Comparison of ENCODE assay signal across 12 mouse cellular contexts in the genomic region with DNA sequence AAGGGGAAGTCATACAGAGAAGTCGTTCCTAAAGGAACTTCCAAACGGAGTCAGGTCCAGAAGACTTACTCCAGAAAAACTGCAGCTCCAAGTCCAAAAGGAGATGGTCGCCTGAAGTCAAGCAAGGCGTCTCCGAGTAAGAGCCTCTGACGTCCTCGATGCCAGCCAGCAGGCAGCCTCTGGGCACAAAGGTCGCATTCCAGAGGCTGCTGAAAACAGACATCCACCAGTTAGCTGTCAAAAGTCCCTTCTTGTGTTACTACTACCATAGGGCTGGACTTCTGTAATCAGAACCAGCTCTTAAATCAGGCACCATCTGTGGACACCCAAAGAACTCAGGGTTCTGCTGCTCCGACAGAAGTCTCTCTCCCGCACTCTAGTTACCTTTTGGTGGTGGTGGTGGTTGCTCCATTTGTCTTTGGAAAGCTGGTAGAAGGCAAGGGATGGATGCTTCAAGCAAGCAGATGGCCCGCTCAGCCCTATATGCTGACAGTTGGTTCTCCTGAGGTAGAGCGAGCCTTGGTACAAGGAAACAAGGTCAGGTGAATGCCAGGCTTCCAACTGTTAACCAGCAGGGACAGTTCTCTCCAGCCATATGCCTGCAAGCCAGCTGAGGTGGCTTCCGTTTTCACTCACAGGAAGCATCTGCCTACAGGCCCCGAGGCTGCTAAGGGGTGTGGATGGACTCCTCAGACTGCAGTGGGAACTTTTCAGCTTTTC. TPM values are rescaled to one million over a fixed set of nuclear protein-coding genes. Genes with fewer than 3 reads are reported as not detected.
A peak's percentile ranks its signal among the peaks of the same experiment; 100 is the strongest.
DNase-seq lines count a peak whose midpoint lies in the region; ATAC-seq and TF ChIP-seq lines count a peak whose summit lies in the region.
"Had no signal": no experiment of that assay in that cellular context is flagged by ENCODE, and none has a peak within 500 bp of the region (broad histone marks: within the 10 kb centered on the region; RNA-seq: fewer than 3 reads in every experiment).

No protein-coding gene starts in this region.

- no peaks in the 10 kb centered on the region for H3K4me1 ChIP-seq in hindbrain, embryonic 10.5 days (replicated peaks)
- H3K4me1 ChIP-seq in hindbrain, embryonic 16.5 days (ENCODE audit: control insufficient read depth, insufficient read depth, low read depth, low read length) = peaks cover 10% of the 10 kb centered on the region
- H3K4me1 ChIP-seq in kidney, adult 2 months (ENCODE audit: control insufficient read depth, insufficient read depth, low read length) = peaks cover 15% of the 10 kb centered on the region; the same call in 1 of the 2 replicates
- H3K4me1 ChIP-seq: midbrain, embryonic 12.5 days; neural tube, embryonic 12.5 days had no signal

- no peaks in the 10 kb centered on the region for H3K9me3 ChIP-seq in hindbrain, embryonic 10.5 days
- no peaks in the 10 kb centered on the region for H3K9me3 ChIP-seq in hindbrain, embryonic 16.5 days (ENCODE audit: control insufficient read depth, low read length)
- H3K9me3 ChIP-seq: limb, embryonic 12.5 days; midbrain, embryonic 12.5 days; neural tube, embryonic 12.5 days had no signal

- H3K9ac ChIP-seq in hindbrain, embryonic 16.5 days (ENCODE audit: low read depth, low read length) = no peak overlapping the region
- H3K9ac ChIP-seq: limb, embryonic 12.5 days; midbrain, embryonic 12.5 days; neural tube, embryonic 12.5 days had no signal

- no peak overlapping the region for H3K4me2 ChIP-seq in hindbrain, embryonic 16.5 days (ENCODE audit: low read length)
- H3K4me2 ChIP-seq: limb, embryonic 12.5 days; midbrain, embryonic 12.5 days; neural tube, embryonic 12.5 days had no signal

- no peak for ATAC-seq in hindbrain, embryonic 16.5 days

- DNase-seq in hindbrain, embryonic 10.5 days (ENCODE audit: low spot score) = peak; percentile 6
- peak; percentile 32 for DNase-seq in right cerebral cortex, postnatal 25 days
- no peak for DNase-seq in right cerebral cortex, postnatal 14 days
- DNase-seq in kidney, adult 2 months = peak; percentile 85
- DNase-seq in spleen, postnatal 4 days (ENCODE audit: low spot score in 2 of 2) = no peak
- no peak for DNase-seq in retina, postnatal 1 day
- DNase-seq in layer of hippocampus, adult 8-10 months (ENCODE audit: low spot score in 2 of 2) = no peak
- DNase-seq: gastrocnemius, postnatal 10 days had no signal

- no peak for TF ChIP-seq CTCF in kidney, adult 2 months (conservative IDR thresholded peaks at IDR 0.05; ENCODE audit: insufficient read depth, insufficient read length, low read depth, low read length)

- H3K36me3 ChIP-seq in hindbrain, embryonic 10.5 days = peaks cover 100% of the 10 kb centered on the region
- peaks cover 29% of the 10 kb centered on the region for H3K36me3 ChIP-seq in hindbrain, embryonic 16.5 days (ENCODE audit: control insufficient read depth, insufficient read depth, low read length)
- peaks cover 8% of the 10 kb centered on the region; the same call in 1 of the 2 replicates for H3K36me3 ChIP-seq in kidney, adult 2 months (ENCODE audit: control insufficient read depth, insufficient read depth, low read length)

- H3K4me3 ChIP-seq in hindbrain, embryonic 10.5 days = no peak overlapping the region
- H3K4me3 ChIP-seq in hindbrain, embryonic 16.5 days (ENCODE audit: low read length) = no peak overlapping the region
- H3K4me3 ChIP-seq in kidney, adult 2 months (ENCODE audit: insufficient read depth, low read depth, low read length) = no peak overlapping the region
- H3K4me3 ChIP-seq: limb, embryonic 12.5 days; midbrain, embryonic 12.5 days; neural tube, embryonic 12.5 days had no signal

- no peak overlapping the region for H3K27ac ChIP-seq in hindbrain, embryonic 10.5 days
- no peak overlapping the region for H3K27ac ChIP-seq in hindbrain, embryonic 16.5 days (ENCODE audit: low read depth, low read length)
- no peak overlapping the region for H3K27ac ChIP-seq in kidney, adult 2 months (ENCODE audit: insufficient read depth, low read depth, low read length)
- H3K27ac ChIP-seq: limb, embryonic 12.5 days; midbrain, embryonic 12.5 days; neural tube, embryonic 12.5 days had no signal

- H3K27me3 ChIP-seq in hindbrain, embryonic 10.5 days (ENCODE audit: insufficient read depth, poor library complexity, severe bottlenecking) = no peaks in the 10 kb centered on the region
- H3K27me3 ChIP-seq in hindbrain, embryonic 16.5 days (replicated peaks; ENCODE audit: control insufficient read depth, insufficient read depth, low read length) = no peaks in the 10 kb centered on the region
- no peaks in the 10 kb centered on the region for H3K27me3 ChIP-seq in kidney, adult 2 months (replicated peaks; ENCODE audit: control insufficient read depth, insufficient read depth, low read length)
- H3K27me3 ChIP-seq: limb, embryonic 12.5 days; midbrain, embryonic 12.5 days; neural tube, embryonic 12.5 days had no signal

- no peak for TF ChIP-seq POLR2A in kidney, adult 2 months (IDR thresholded peaks at IDR 0.05; ENCODE audit: low read depth, low read length)

- WGBS in hindbrain, embryonic 10.5 days = 68% methylated on average over 14 of the region's 14 CpGs
- WGBS in hindbrain, embryonic 16.5 days = 76% methylated on average over 14 of the region's 14 CpGs
- WGBS in kidney, adult 2 months = 54% methylated on average over 14 of the region's 14 CpGs

RNA-seq across cellular contexts. Expression of gene Cep95, which starts 25.7 kb away (rescaled TPM):
- polyA plus RNA-seq in hindbrain, embryonic 10.5 days (2016; fragmentation: Nextera tagmentation; extraction: Ambion mirVana) = 14.8 and 20.2 TPM in 2 replicates
- polyA plus RNA-seq in hindbrain, embryonic 16.5 days (2015; fragmentation: Nextera tagmentation; extraction: Ambion mirVana) = 12.2 and 15.3 TPM in 2 replicates
- polyA plus RNA-seq in kidney, adult 2 months (2012; rRNA removed) = 2.2 and 3.6 TPM in 2 replicates
- total RNA-seq in layer of hippocampus, adult 8-10 months (2022) = 10 to 100 TPM in 3 of 4 experiments, 1 to 10 TPM in 1; 9.1 to 15.6 (median 13.8) TPM

RNA-seq across cellular contexts. Expression of gene Ddx5, which starts 25.8 kb away (rescaled TPM):
- 285 and 301 TPM in 2 replicates for polyA plus RNA-seq in hindbrain, embryonic 10.5 days (2016; fragmentation: Nextera tagmentation; extraction: Ambion mirVana)
- polyA plus RNA-seq in hindbrain, embryonic 16.5 days (2015; fragmentation: Nextera tagmentation; extraction: Ambion mirVana) = 315 and 329 TPM in 2 replicates
- 253 and 261 TPM in 2 replicates for polyA plus RNA-seq in kidney, adult 2 months (2012; rRNA removed)
- 100 to 1,000 TPM; 697 to 742 (median 710) TPM for total RNA-seq in layer of hippocampus, adult 8-10 months (2022)

RNA-seq across cellular contexts. Expression of gene Polg2, which starts 35.4 kb away (rescaled TPM):
- 8.1 and 10.1 TPM in 2 replicates for polyA plus RNA-seq in hindbrain, embryonic 10.5 days (2016; fragmentation: Nextera tagmentation; extraction: Ambion mirVana)
- 9.1 and 9.9 TPM in 2 replicates for polyA plus RNA-seq in hindbrain, embryonic 16.5 days (2015; fragmentation: Nextera tagmentation; extraction: Ambion mirVana)
- polyA plus RNA-seq in kidney, adult 2 months (2012; rRNA removed) = 6.3 and 7.2 TPM in 2 replicates
- 1 to 10 TPM; 3.4 to 5.6 (median 3.7) TPM for total RNA-seq in layer of hippocampus, adult 8-10 months (2022)

Comparison
In these comparisons a context has a peak if more than half of its experiments do, and no peak if none do; other contexts are left out.
1. DNase-seq: peak in hindbrain, embryonic 10.5 days (single experiment), right cerebral cortex, postnatal 25 days (single experiment) and kidney, adult 2 months (single experiment); none in right cerebral cortex, postnatal 14 days (single experiment), spleen, postnatal 4 days (0 of 2), retina, postnatal 1 day (single experiment) and layer of hippocampus, adult 8-10 months (0 of 2).